Mouse (Mus musculus) neutrophil, adult 65 days (primary cell): ENCODE results near the gene Gm8094. TPM values are rescaled to one million over a fixed set of nuclear protein-coding genes. Genes with fewer than 3 reads are reported as not detected.

Experiments used
- total RNA-seq: library from RNA; stranded (reverse); gene quantifications from 2 replicates; pipeline ENCODE4 v1.2.4, GENCODE M21; 2023

Gm8094 gene
- total RNA-seq, result not detected in 2 replicates

GRCm38 (mm10) chr14:43076543-43076942 is at the start of gene Gm8094:
Gm8094 (minus strand) TSS chr14:43076643.

GRCm38 (mm10) chr14:43100301-43100700 is 23.9 kb upstream of the Gm8094 start, which contains the start of gene Gm8104:
Gm8104 (plus strand) TSS chr14:43100601.

Other genes with a start within 250 kb of the Gm8094 start
- not detected in 2 replicates for gene Gm21977, start 223.2 kb downstream of the Gm8094 start, total RNA-seq
- gene Gm8082, start 83.0 kb downstream of the Gm8094 start, total RNA-seq, result not detected in 2 replicates
- not detected in 2 replicates for gene Gm10376, start 61.0 kb downstream of the Gm8094 start, total RNA-seq
- not detected in 2 replicates for gene Gm8104, start 24.0 kb upstream of the Gm8094 start, total RNA-seq
- gene Gm7233, start 103.2 kb upstream of the Gm8094 start, total RNA-seq, result not detected in 2 replicates
- gene Gm8122, start 158.7 kb upstream of the Gm8094 start, total RNA-seq, result not detected in 2 replicates
- not detected in 2 replicates for gene Gm8126, start 182.0 kb upstream of the Gm8094 start, total RNA-seq
- gene Gm9732, start 198.4 kb upstream of the Gm8094 start, total RNA-seq, result not detected in 2 replicates
- not detected in 2 replicates for gene Gm8127, start 217.2 kb upstream of the Gm8094 start, total RNA-seq